Mouse (Mus musculus) lung, adult 18-20 months (tissue): ENCODE results near the gene Ccng1.

Source experiments
- DNase-seq, 2 experiments: peaks; one replicate each; pipeline ENCODE4 v3.0.0; 2022; ENCODE audit warnings: mixed read lengths in 2 of 2

The Ccng1 gene

GRCm38 (mm10) chr11:40755109-40755627 is at the start of gene Ccng1:
Gene Ccng1 (minus strand): TSS chr11:40755311.
- peak; percentile 97 for DNase-seq

GRCm38 (mm10) chr11:40790307-40790706 is 35.2 kb upstream of the Ccng1 start:
- DNase-seq = peak in 1 of 2 experiments; percentile 6

DNA sequence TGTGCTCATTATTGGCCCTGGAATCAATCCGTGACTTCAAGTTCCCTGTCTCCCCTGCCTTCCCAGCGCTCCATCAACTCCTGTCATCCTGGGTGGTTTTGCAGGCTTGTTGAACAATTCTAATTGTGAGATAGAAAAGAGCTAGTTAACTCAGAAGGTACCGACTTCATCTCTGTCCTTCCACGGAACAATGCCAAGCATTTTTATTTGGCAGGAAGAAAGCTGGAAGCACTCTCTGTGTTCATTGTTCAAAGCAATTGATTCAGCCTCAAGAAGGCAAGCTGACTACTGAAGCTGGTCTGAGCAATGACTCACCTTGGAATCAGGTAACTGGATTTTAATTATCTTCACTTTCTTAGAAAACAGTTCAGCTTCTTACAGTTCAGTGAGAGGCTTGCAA is 34.6 kb upstream of the Ccng1 start:
- DNase-seq = no peak

- no peak for DNase-seq
Measured at GRCm38 (mm10) chr11:40786900-40787299, 31.8 kb upstream of the Ccng1 start.

DNA sequence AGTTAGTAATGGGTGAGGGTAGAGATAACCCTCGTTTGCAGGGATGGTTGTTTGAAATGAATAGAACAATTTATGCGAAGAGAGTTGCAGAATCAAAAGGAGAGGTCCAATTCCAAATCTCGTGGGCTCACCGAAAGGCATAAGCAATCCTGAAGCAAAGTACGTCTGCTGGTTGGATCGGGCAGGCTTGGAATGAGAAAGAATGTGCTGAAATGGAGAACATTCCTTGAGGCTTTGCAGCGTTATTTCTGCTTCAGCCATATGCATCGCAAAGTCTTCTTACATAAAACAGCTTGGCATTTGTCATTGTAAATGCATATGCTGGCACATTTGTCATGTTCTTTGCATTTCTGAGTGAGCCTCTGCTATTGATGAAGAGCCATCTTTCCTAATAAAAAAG is 29.2 kb upstream of the Ccng1 start:
- no peak for DNase-seq

- DNase-seq = no peak
Measured at GRCm38 (mm10) chr11:40783346-40783745, 28.2 kb upstream of the Ccng1 start.

GRCm38 (mm10) chr11:40781857-40782256 is 26.7 kb upstream of the Ccng1 start:
- DNase-seq = no peak

GRCm38 (mm10) chr11:40775315-40776269 is 20.5 kb upstream of the Ccng1 start:
- no peak for DNase-seq

GRCm38 (mm10) chr11:40764690-40765089 is 9.6 kb upstream of the Ccng1 start:
- DNase-seq = no peak

- peak in 1 of 2 experiments; percentile 11 for DNase-seq
Measured at GRCm38 (mm10) chr11:40763395-40763794, 8.3 kb upstream of the Ccng1 start.

- DNase-seq = peak in 1 of 2 experiments; percentile 16
Measured at GRCm38 (mm10) chr11:40759896-40760295, 4.8 kb upstream of the Ccng1 start.

DNA sequence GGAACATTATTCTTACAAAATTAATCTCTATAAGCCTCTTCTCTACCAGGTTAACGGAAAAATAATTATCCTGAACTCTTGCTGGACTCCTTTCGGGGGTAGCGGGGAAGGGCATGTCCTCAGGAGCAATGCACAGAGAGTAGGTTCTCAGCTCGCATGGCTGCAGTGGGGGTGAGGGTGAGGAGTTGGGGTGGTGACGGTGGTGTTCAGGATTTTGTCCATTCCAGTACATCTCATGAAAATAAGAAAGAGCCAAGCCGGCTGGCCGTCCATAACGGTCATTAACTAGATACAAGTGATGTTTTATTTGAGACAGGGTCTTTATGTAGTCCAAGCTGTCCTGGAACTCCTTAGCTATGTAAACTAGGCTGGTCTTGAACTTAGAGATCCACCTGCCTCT is 857 bp upstream of the Ccng1 start:
- no peak for DNase-seq

DNA sequence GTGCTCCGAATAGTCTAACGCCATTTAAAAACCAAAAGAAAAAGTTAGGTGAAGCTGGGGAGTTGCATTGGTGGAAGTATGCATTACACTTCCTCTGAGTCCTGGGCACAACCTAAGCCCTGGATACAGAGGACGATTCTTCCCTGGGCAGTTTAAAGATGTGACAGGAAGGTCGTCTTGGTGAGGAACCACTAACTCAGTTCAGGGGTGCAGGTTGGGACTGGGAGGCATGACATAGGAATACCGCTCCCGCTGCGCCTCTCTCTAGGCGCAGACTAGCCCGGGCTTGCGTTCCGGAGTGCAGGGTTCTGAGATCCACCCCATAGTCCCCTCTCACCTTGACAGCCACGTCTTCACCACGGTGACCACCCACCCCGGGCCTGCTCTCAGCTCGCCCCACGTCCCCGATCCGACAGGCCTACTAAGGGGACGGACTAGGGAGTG is 425 bp downstream of the Ccng1 start:
- DNase-seq = no peak

- no peak for DNase-seq
Measured at GRCm38 (mm10) chr11:40753836-40754235, 1.3 kb downstream of the Ccng1 start.

- DNase-seq = no peak
Measured at GRCm38 (mm10) chr11:40747716-40748115, 7.4 kb downstream of the Ccng1 start.

DNA sequence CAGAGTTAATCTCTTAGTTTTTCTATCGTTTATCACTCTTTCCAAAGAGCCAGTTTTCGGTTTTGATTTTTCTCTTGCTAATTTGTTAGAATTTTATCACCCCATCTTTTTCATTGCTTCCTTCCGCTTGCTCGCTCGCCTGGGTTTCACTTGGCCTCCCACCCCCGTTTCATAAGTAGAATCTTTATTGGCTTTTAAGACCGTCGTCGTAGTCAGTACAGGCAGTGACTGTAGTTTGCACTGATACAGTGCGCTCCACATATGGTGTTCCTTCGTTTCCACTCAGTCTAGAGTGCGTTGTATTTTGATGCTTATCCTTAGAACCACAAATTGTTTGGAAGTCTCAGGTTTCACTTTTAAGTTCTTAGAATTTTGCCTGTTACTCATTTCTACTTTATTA is 8.8 kb downstream of the Ccng1 start:
- DNase-seq = no peak

GRCm38 (mm10) chr11:40744348-40744747 is 10.8 kb downstream of the Ccng1 start:
- no peak for DNase-seq

GRCm38 (mm10) chr11:40741605-40742262 is 13.4 kb downstream of the Ccng1 start:
- no peak for DNase-seq

GRCm38 (mm10) chr11:40737369-40737768 is 17.7 kb downstream of the Ccng1 start:
- no peak for DNase-seq

- no peak for DNase-seq
Measured at GRCm38 (mm10) chr11:40734251-40734752, 20.8 kb downstream of the Ccng1 start.

DNA sequence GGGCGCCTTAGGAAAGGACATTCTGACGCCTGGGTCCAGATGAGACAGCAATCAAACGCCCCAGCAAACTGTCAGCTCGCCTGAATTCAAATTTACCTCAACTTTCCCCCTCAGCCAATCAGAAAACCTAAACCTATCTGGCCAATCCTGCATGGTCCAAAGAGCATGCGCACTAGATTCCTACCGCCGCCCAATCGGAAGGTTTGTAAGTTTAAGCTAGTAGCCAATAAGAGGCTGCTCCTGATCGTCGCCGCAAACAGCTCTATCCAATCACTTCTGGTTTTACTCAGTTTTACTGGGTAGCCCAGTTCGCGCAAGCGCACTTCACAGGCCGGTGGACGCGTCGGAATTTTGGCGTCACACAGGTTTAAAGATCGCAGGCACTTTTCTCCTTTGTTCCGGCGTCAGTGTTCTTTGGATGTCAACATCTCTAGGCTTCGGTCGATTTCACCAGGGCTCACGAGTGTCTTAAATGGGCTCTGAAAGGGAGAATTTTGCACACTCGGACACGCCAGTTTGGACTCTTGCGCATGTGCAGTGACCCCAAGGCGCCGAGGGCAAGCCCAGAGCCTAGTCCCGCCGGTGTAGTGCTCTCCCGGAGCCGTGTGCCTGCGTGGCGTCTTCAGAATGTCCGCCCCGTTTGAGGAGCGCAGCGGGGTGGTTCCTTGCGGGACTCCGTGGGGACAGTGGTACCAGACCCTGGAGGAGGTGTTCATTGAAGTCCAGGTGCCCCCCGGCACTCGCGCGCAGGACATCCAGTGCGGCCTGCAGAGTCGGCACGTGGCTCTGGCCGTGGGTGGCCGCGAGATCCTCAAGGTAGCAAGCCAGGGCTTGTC is 21.6 kb downstream of the Ccng1 start, which contains the start of the genes Hmmr and Nudcd2:
TSS of gene Hmmr (minus strand) at position 84 of the 836 bp plus-strand sequence.
TSS of gene Nudcd2 (plus strand) at position 329 of the 836 bp plus-strand sequence.
- DNase-seq = peak; percentile 95 to 96

GRCm38 (mm10) chr11:40732997-40733338 is 22.1 kb downstream of the Ccng1 start:
- DNase-seq = no peak
